Mouse (Mus musculus) liver, postnatal 0 days (tissue): ENCODE measurements around the gene Mill2. TPM values are rescaled to one million over a fixed set of nuclear protein-coding genes. Genes with fewer than 3 reads are reported as not detected.

Experiments
- ATAC-seq: fragments of 200-750 bp; cut with Nextera tagmentation; 2 replicates; pipeline ENCODE4 v1.8.0; 2017; ENCODE audit warnings: mild to moderate bottlenecking, moderate library complexity
- DNase-seq: peaks from one replicate; pipeline ENCODE4 v3.0.0-alpha.2; 2016
- H3K27ac ChIP-seq: fragments of 300-500 bp; sonication (generic); 2 replicates; pipeline ENCODE4 v1.5.1; 2014; ENCODE audit warnings: antibody characterized with exemption, moderate library complexity, mild to moderate bottlenecking, low read depth
- H3K27me3 ChIP-seq: fragments of 300-500 bp; sonication (generic); 2 replicates; pipeline ENCODE4 v1.6.1; 2014; ENCODE audit warnings: low read length, control low read depth, mixed read lengths; ENCODE audit not compliant: insufficient read depth
- H3K36me3 ChIP-seq: fragments of 300-500 bp; sonication (generic); replicated peaks from 2 replicates; pipeline ENCODE4 v1.6.1; 2014; ENCODE audit warnings: mild to moderate bottlenecking, control low read depth, low read length, moderate library complexity, mixed read lengths; ENCODE audit not compliant: insufficient read depth
- H3K4me1 ChIP-seq: fragments of 300-500 bp; sonication (generic); 2 replicates; pipeline ENCODE4 v1.6.1; 2014; ENCODE audit warnings: antibody characterized with exemption, mild to moderate bottlenecking, control low read depth; ENCODE audit not compliant: insufficient read depth
- H3K4me2 ChIP-seq: fragments of 300-500 bp; sonication (generic); 2 replicates; pipeline ENCODE4 v1.6.1; 2014; ENCODE audit warnings: low read depth, mild to moderate bottlenecking, low read length, moderate library complexity, mixed read lengths
- H3K4me3 ChIP-seq: fragments of 300-500 bp; sonication (generic); 2 replicates; pipeline ENCODE4 v1.5.1; 2014; ENCODE audit warnings: low read depth, low read length
- H3K9ac ChIP-seq: fragments of 300-500 bp; sonication (generic); replicated peaks from 2 replicates; pipeline ENCODE4 v1.6.1; 2014; ENCODE audit warnings: mild to moderate bottlenecking, moderate library complexity
- H3K9me3 ChIP-seq: fragments of 300-500 bp; sonication (generic); 2 replicates; pipeline ENCODE4 v1.6.1; 2016; ENCODE audit warnings: mild to moderate bottlenecking, control low read depth, low read length, mixed read lengths
- CTCF ChIP-seq: sonication (generic); IDR thresholded peaks from 2 replicates; pipeline ENCODE4 v1.5.1; 2016; ENCODE audit warnings: antibody characterized with exemption, low read depth
- EP300 ChIP-seq: IDR thresholded peaks from 2 replicates; pipeline ENCODE4 v1.6.1; 2016; ENCODE audit warnings: antibody characterized with exemption, low read depth, mild to moderate bottlenecking
- WGBS: fragments of 180-500 bp; shearing (Covaris S2); extraction: QIAGEN DNeasy Blood & Tissue Kit; methylation state at CpG from one replicate; pipeline ENCODE4 v1.1.7; 2014; ENCODE audit not compliant: insufficient replicate concordance; 5-methylcytosine and 5-hydroxymethylcytosine counted together
- polyA plus RNA-seq: library from polyadenylated mRNA; unstranded; fragments of >200 nt; fragmentation: Nextera tagmentation; extraction: Ambion mirVana; gene quantifications from 2 replicates; pipeline ENCODE4 v1.2.1, GENCODE M21; 2015

Mill2 gene
- polyA plus RNA-seq, 1 experiment from 2014 or later, result 0.36 TPM

- H3K4me3 ChIP-seq, result peak overlapping the region; percentile 25; the same call in 1 of the 2 replicates
Observed at GRCm38 (mm10) chr7:18872014-18872802, 32.4 kb downstream of the Mill2 start.

DNA sequence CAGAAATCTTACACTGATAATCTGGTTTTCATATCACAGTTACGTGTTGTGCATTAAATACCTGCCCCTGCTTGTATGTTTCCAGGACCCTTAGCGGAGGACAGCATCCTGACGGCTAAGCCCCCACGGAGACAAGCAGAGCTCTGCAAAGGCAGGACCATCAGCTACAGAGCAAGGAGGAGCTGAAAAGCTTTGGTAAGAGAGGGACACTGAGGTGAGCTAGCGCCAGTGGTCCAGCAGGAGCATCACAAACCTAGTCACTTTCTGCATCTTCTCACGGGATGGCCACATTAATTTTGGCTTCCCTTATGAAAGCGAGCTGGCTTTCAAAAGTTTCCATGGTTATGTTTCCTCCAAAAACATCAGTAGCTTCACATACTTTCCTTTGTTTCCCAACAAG, 33.0 kb downstream of the Mill2 start:
- Histone ChIP-seq H3K4me3 (peak overlapping the region; percentile 25), H3K36me3 (no peaks in the 10 kb centered on the region), H3K27ac (no peak overlapping the region), H3K9ac (no peak overlapping the region), H3K9me3 (no peaks in the 10 kb centered on the region), H3K4me1 (peaks cover 7% of the 10 kb centered on the region; the same call in 1 of the 2 replicates), H3K27me3 (peaks cover 7% of the 10 kb centered on the region), H3K4me2 (peak overlapping the region; percentile 67)
- WGBS, result 11% methylated on average over 7 of the region's 7 CpGs
- no peak for ATAC-seq
- DNase-seq, result no peak
- TF ChIP-seq CTCF (no peak), EP300 (no peak)

More at GRCm38 (mm10) chr7:18872014-18872802, 32.4 kb downstream of the Mill2 start:
- no peak overlapping the region for H3K9ac ChIP-seq
- ATAC-seq, result no peak
- H3K4me2 ChIP-seq, result peak overlapping the region; percentile 67
- no peak overlapping the region for H3K27ac ChIP-seq
- DNase-seq, result no peak
- 31% methylated on average over 13 of the region's 14 CpGs for WGBS
- peaks cover 7% of the 10 kb centered on the region for H3K27me3 ChIP-seq
- H3K4me1 ChIP-seq, result peaks cover 7% of the 10 kb centered on the region; the same call in 1 of the 2 replicates
- H3K36me3 ChIP-seq, result no peaks in the 10 kb centered on the region
- TF ChIP-seq EP300, result no peak
- no peak for TF ChIP-seq CTCF
- H3K9me3 ChIP-seq, result no peaks in the 10 kb centered on the region

- WGBS, result 2% methylated on average over 10 of the region's 10 CpGs
- H3K9me3 ChIP-seq, result no peaks in the 10 kb centered on the region
- DNase-seq, result peak; percentile 80
- ATAC-seq, result peak; percentile 67
- H3K4me3 ChIP-seq, result peak overlapping the region; percentile 25
- no peaks in the 10 kb centered on the region for H3K36me3 ChIP-seq
- H3K27ac ChIP-seq, result no peak overlapping the region
- TF ChIP-seq CTCF (peak; percentile 90), EP300 (no peak)
- no peak overlapping the region for H3K9ac ChIP-seq
- H3K4me2 ChIP-seq, result peak overlapping the region; percentile 67
- peaks cover 7% of the 10 kb centered on the region; the same call in 1 of the 2 replicates for H3K4me1 ChIP-seq
- peaks cover 7% of the 10 kb centered on the region for H3K27me3 ChIP-seq
Observed at GRCm38 (mm10) chr7:18873253-18873652, 33.5 kb downstream of the Mill2 start.

- peaks cover 7% of the 10 kb centered on the region; the same call in 1 of the 2 replicates for H3K4me1 ChIP-seq
- no peaks in the 10 kb centered on the region for H3K36me3 ChIP-seq
- ATAC-seq, result no peak
- H3K27me3 ChIP-seq, result peaks cover 7% of the 10 kb centered on the region
- no peak for DNase-seq
- H3K27ac ChIP-seq, result no peak overlapping the region
- H3K4me2 ChIP-seq, result no peak overlapping the region
- TF ChIP-seq EP300, result no peak
- TF ChIP-seq CTCF, result no peak
- H3K9me3 ChIP-seq, result no peaks in the 10 kb centered on the region
- WGBS, result 75% methylated on average over 5 of the region's 5 CpGs
- no peak overlapping the region for H3K9ac ChIP-seq
- H3K4me3 ChIP-seq, result no peak overlapping the region
Observed at GRCm38 (mm10) chr7:18875372-18875771, 35.6 kb downstream of the Mill2 start.

GRCm38 (mm10) chr7:18878691-18879090, 38.9 kb downstream of the Mill2 start:
- no peak for ATAC-seq
- Histone ChIP-seq H3K27ac (no peak overlapping the region), H3K27me3 (no peaks in the 10 kb centered on the region), H3K4me2 (no peak overlapping the region), H3K4me1 (no peaks in the 10 kb centered on the region), H3K4me3 (no peak overlapping the region), H3K9me3 (no peaks in the 10 kb centered on the region), H3K36me3 (no peaks in the 10 kb centered on the region), H3K9ac (no peak overlapping the region)
- DNase-seq, result no peak
- TF ChIP-seq EP300, result no peak
- TF ChIP-seq CTCF, result no peak
- WGBS, result 58% methylated on average over 7 of the region's 7 CpGs

GRCm38 (mm10) chr7:18883991-18884744, 44.4 kb downstream of the Mill2 start:
- peak overlapping the region; percentile 26; the same call in 1 of the 2 replicates for H3K9ac ChIP-seq
- DNase-seq (peak; percentile 61), ATAC-seq (peak; percentile 76)
- WGBS, result 33% methylated on average over 9 of the region's 9 CpGs
- peak overlapping the region; percentile 27 for H3K4me3 ChIP-seq
- no peak for TF ChIP-seq EP300
- no peak for TF ChIP-seq CTCF
- H3K9me3 ChIP-seq, result no peaks in the 10 kb centered on the region
- peak overlapping the region; percentile 79 for H3K27ac ChIP-seq
- H3K36me3 ChIP-seq, result no peaks in the 10 kb centered on the region
- H3K4me1 ChIP-seq, result no peaks in the 10 kb centered on the region
- no peaks in the 10 kb centered on the region for H3K27me3 ChIP-seq
- peak overlapping the region; percentile 36 for H3K4me2 ChIP-seq
